Mouse (Mus musculus) forelimb bud, embryonic 11.5 days (tissue): ENCODE measurements around the gene Iqschfp.
A peak's percentile ranks its signal among the peaks of the same experiment; 100 is the strongest.

Experiments
- DNase-seq: peaks from one replicate; pipeline ENCODE4 v3.0.0-alpha.2; 2012; ENCODE audit warnings: low read depth, low spot score

Iqschfp gene

GRCm38 (mm10) chr3:68595316-68595925 lies 703.4 kb downstream of the Iqschfp start:
- DNase-seq: no peak

- no peak for DNase-seq
Measured at GRCm38 (mm10) chr3:68596938-68597337, 704.9 kb downstream of the Iqschfp start.

GRCm38 (mm10) chr3:68602891-68603290 lies 710.9 kb downstream of the Iqschfp start:
- DNase-seq: no peak

- DNase-seq: no peak
Measured at GRCm38 (mm10) chr3:68604467-68604866, 712.4 kb downstream of the Iqschfp start.

- DNase-seq: no peak
Measured at GRCm38 (mm10) chr3:68604962-68605361, 712.9 kb downstream of the Iqschfp start.

- DNase-seq: no peak
Measured at GRCm38 (mm10) chr3:68605942-68606603, 714.0 kb downstream of the Iqschfp start.

- DNase-seq: no peak
Measured at GRCm38 (mm10) chr3:68606730-68607129, 714.7 kb downstream of the Iqschfp start.

- no peak for DNase-seq
Measured at GRCm38 (mm10) chr3:68607336-68607735, 715.3 kb downstream of the Iqschfp start.

- no peak for DNase-seq
Measured at GRCm38 (mm10) chr3:68608848-68609497, 716.9 kb downstream of the Iqschfp start.

GRCm38 (mm10) chr3:68610011-68610410 lies 718.0 kb downstream of the Iqschfp start:
- no peak for DNase-seq

GRCm38 (mm10) chr3:68610598-68611261 lies 718.7 kb downstream of the Iqschfp start:
- no peak for DNase-seq

GRCm38 (mm10) chr3:68615042-68615810 lies 723.2 kb downstream of the Iqschfp start:
- DNase-seq: peak; percentile 50

- DNase-seq: no peak
Measured at GRCm38 (mm10) chr3:68616363-68616762, 724.3 kb downstream of the Iqschfp start.

- no peak for DNase-seq
Measured at GRCm38 (mm10) chr3:68617708-68618107, 725.7 kb downstream of the Iqschfp start.

GRCm38 (mm10) chr3:68619097-68619496 lies 727.1 kb downstream of the Iqschfp start:
- DNase-seq: no peak

- DNase-seq: no peak
Measured at GRCm38 (mm10) chr3:68621971-68622370, 729.9 kb downstream of the Iqschfp start.

GRCm38 (mm10) chr3:68623036-68623435 lies 731.0 kb downstream of the Iqschfp start:
- DNase-seq: no peak

GRCm38 (mm10) chr3:68624471-68624870 lies 732.4 kb downstream of the Iqschfp start:
- DNase-seq: no peak

- DNase-seq: no peak
Measured at GRCm38 (mm10) chr3:68630261-68630660, 738.2 kb downstream of the Iqschfp start.

GRCm38 (mm10) chr3:68630821-68631220 lies 738.8 kb downstream of the Iqschfp start:
- DNase-seq: no peak

GRCm38 (mm10) chr3:68632714-68633113 lies 740.7 kb downstream of the Iqschfp start:
- no peak for DNase-seq

GRCm38 (mm10) chr3:68633577-68633976 lies 741.5 kb downstream of the Iqschfp start:
- DNase-seq: no peak
